Mouse (Mus musculus): ENCODE measurements around the gene Klc4. TPM values are rescaled to one million over a fixed set of nuclear protein-coding genes. Genes with fewer than 3 reads are reported as not detected.
A peak's percentile ranks its signal among the peaks of the same experiment; 100 is the strongest.

Gene Klc4
- 37.8 and 40.0 TPM in 2 replicates for polyA plus RNA-seq (2016; fragmentation: Nextera tagmentation; extraction: Ambion mirVana)

DNA sequence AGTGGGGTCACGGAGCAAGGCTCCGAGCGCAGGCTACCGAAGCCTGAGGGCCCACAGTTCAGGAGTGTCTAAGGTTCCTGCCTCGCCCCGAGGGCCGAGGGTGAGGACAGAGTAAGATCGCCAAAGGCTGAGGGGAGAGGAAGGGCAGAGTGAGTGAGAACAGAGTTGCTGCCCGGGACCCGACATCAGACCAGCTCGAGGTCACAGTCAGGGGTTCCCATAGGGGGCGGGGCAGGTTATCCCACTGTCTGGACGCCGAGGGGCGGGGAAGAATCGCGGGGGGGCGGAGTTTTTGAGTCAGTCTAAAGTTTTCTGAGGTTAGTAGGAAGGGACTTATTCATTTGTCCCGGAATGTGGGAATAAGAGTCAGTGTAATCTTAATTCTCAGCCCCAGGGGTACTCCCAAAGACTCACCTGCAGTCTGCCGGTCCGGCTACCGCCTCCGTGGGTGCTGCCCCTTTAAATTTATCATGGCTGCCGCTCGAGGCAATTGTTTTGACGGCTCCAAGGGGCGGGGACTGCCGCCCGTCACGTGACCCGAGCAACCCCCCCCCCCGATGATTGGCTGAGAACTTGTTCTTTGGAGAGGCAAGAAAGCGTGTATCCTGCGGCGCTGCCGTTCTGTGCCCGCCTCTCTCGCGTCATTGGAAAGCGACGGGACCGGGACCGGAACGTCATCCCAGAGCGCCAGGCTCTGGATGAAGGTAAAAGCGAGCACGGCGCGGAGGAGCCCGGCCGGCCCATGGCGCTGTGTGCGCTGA is at the start of gene Klc4, which contains the start of gene Mrpl2:
Gene Klc4, minus strand, starts transcription at position 462 of the 761 bp plus-strand sequence.
Gene Mrpl2, plus strand, starts transcription at position 669 of the 761 bp plus-strand sequence.
- H3K9me3 ChIP-seq (replicated peaks), result no peaks in the 10 kb centered on the region
- peak; percentile 71 for ATAC-seq (ENCODE audit: low FRiP score)
- H3K27me3 ChIP-seq, result no peaks in the 10 kb centered on the region
- H3K4me3 ChIP-seq, result peak within 1 kb of the TSS; percentile 77
- H3K27ac ChIP-seq, result peak within 1 kb of the TSS; percentile 82
- under 1% methylated on average over 53 of the region's 53 CpGs for WGBS
- peaks cover 28% of the 10 kb centered on the region for H3K4me1 ChIP-seq
- H3K36me3 ChIP-seq, result peaks cover 25% of the 10 kb centered on the region
- peak within 1 kb of the TSS; percentile 93 for H3K4me2 ChIP-seq (replicated peaks)
- peak within 1 kb of the TSS; percentile 83 for H3K9ac ChIP-seq

DNA sequence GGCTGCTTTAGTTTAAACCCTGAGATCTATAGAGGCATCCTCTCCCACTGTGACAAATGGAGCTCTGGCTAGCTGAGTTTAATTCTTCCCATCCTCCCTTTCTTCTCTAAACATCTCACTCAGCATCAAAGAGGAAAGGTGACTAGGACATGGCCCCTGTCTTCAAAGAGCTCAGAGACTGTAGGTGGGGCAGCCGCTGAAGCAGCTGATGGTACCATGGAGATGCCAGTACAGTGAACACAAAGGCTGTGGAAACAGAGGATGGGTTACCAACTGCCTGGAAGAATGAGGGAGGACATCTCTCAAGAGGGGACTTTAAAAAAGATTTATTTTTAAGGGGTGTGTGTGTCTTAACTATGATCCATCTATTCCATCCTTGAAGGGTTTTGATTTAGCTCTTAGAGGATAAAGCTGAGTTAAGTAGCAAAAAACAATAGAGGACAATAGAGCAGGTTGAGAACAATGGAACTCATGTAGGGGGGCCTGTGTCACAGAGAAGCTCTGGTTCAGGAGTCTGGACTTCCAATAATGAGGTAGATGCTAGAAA is 48.8 kb upstream of the Klc4 start:
- no peak overlapping the region for H3K9ac ChIP-seq
- no peak overlapping the region for H3K4me2 ChIP-seq (replicated peaks)
- peaks cover 31% of the 10 kb centered on the region for H3K36me3 ChIP-seq
- H3K9me3 ChIP-seq (replicated peaks), result no peaks in the 10 kb centered on the region
- 90% methylated on average over 1 of the region's 1 CpGs for WGBS
- H3K4me3 ChIP-seq, result no peak overlapping the region
- no peaks in the 10 kb centered on the region for H3K4me1 ChIP-seq
- no peak overlapping the region for H3K27ac ChIP-seq
- ATAC-seq (ENCODE audit: low FRiP score), result no peak
- no peaks in the 10 kb centered on the region for H3K27me3 ChIP-seq

DNA sequence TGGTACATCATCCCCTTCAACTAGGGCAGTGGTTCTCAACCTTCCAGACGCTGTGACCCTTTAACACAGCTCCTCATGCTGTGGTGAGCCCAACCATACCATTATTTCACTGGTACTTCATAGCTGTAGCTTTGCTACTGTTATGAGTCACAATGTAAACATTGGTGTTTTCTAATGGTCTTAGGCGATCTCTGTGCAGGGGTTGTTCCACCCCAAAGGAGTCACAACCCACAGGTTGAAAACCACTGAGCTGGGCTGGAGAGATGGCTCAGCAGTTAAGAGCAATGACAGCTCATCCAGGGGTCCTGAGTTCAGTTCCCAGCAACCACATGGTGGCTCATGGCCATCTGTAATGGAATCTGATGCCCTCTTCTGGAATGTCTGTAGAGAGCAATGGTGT is 45.6 kb upstream of the Klc4 start:
- H3K36me3 ChIP-seq, result peaks cover 27% of the 10 kb centered on the region

DNA sequence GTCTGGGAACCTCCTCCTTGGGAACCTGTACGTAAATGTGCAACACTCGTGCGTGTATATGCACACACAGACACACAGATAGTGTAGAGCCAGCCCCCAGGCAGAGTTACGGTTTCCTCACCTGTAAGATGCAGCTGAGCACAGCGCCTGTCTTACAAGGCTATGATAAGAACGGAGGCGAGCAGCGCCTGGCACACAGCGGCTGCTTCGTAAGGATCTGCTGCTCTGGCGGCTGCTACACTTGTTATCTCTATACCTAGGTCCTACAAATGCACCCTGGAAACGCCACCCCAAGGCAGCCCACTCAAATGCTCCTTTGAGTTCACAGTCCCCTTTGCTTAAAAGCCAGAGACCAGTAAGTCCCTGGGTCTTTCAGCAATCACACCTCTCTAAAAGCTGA is 44.8 kb upstream of the Klc4 start:
- Histone ChIP-seq H3K27me3 (no peaks in the 10 kb centered on the region), H3K9ac (no peak overlapping the region), H3K36me3 (peaks cover 30% of the 10 kb centered on the region), H3K4me2 (replicated peaks) (no peak overlapping the region), H3K27ac (no peak overlapping the region), H3K4me1 (no peaks in the 10 kb centered on the region), H3K9me3 (replicated peaks) (no peaks in the 10 kb centered on the region), H3K4me3 (no peak overlapping the region)
- 94% methylated on average over 12 of the region's 12 CpGs for WGBS
- ATAC-seq (ENCODE audit: low FRiP score), result no peak

More for the DNA sequence above, 45.6 kb upstream of the Klc4 start:
- Histone ChIP-seq H3K27me3 (no peaks in the 10 kb centered on the region), H3K4me3 (no peak overlapping the region), H3K9ac (no peak overlapping the region), H3K4me1 (no peaks in the 10 kb centered on the region), H3K9me3 (replicated peaks) (no peaks in the 10 kb centered on the region), H3K27ac (no peak overlapping the region), H3K4me2 (replicated peaks) (no peak overlapping the region)
- 88% methylated on average over 2 of the region's 2 CpGs for WGBS
- no peak for ATAC-seq (ENCODE audit: low FRiP score)

DNA sequence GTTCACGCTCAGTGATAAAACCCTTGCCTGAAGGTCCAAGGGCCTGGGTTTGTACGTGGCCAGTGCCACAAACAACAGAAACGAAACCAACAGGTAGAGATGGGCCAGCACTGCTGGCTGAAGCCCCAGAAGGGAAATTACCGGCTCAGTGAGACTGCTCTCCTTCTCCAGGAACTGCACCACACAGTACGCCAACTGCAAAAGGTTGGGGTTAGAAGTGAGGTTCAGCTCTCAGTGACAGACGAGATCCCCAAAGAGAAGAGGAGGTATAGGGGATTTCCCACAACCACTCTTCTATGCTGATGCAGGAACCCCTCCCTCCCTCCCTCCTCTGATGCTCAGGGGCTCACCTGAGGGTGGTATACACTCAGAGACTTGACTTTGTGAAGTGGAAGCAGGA is 40.1 kb upstream of the Klc4 start:
- WGBS, result 91% methylated on average over 6 of the region's 6 CpGs
- H3K4me2 ChIP-seq (replicated peaks), result no peak overlapping the region
- no peak overlapping the region for H3K4me3 ChIP-seq
- no peak overlapping the region for H3K27ac ChIP-seq
- no peak overlapping the region for H3K9ac ChIP-seq
- no peak for ATAC-seq (ENCODE audit: low FRiP score)
- H3K9me3 ChIP-seq (replicated peaks), result no peaks in the 10 kb centered on the region
- H3K4me1 ChIP-seq, result peaks cover 9% of the 10 kb centered on the region
- H3K27me3 ChIP-seq, result no peaks in the 10 kb centered on the region
- peaks cover 53% of the 10 kb centered on the region for H3K36me3 ChIP-seq

DNA sequence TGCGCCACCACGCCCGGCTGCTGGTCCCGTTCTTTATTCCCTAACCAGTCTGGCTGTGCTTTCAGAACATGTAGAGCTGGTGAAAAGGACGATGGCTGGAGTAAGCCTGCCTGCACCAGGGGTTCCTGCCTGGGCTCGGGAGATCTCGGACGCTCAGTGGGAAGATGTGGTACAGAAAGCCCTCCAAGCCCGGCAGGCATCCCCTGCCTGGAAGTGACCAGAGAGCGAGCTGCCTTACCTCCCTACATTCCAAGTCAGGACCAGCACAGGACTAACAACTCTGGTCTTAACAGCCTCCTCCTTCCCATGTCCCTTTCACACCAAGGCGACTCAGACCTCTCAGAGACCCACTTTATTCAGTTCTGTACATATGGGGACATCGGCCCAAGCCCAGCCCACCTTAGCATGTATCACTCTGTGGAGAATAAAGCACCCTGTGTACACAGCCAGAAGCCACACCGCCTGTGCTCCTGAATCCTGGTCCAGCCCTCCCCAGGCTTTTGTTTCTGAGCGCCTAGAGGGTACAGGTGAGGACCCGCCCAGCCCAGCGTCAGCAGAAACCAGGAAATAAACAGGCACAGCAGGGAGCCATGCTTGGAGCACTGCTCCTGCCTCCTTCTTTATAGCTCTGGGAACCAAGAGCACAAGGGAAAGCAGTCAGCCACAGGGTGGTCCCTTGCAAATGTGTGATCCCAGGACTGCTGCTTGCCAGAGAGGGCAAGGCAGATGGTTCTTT is 37.0 kb upstream of the Klc4 start:
- Histone ChIP-seq H3K27me3 (no peaks in the 10 kb centered on the region), H3K27ac (no peak overlapping the region), H3K4me3 (no peak overlapping the region), H3K9me3 (replicated peaks) (no peaks in the 10 kb centered on the region), H3K4me2 (replicated peaks) (no peak overlapping the region), H3K36me3 (peaks cover 63% of the 10 kb centered on the region), H3K9ac (no peak overlapping the region), H3K4me1 (peaks cover 24% of the 10 kb centered on the region)
- WGBS, result 86% methylated on average over 16 of the region's 16 CpGs
- no peak for ATAC-seq (ENCODE audit: low FRiP score)

DNA sequence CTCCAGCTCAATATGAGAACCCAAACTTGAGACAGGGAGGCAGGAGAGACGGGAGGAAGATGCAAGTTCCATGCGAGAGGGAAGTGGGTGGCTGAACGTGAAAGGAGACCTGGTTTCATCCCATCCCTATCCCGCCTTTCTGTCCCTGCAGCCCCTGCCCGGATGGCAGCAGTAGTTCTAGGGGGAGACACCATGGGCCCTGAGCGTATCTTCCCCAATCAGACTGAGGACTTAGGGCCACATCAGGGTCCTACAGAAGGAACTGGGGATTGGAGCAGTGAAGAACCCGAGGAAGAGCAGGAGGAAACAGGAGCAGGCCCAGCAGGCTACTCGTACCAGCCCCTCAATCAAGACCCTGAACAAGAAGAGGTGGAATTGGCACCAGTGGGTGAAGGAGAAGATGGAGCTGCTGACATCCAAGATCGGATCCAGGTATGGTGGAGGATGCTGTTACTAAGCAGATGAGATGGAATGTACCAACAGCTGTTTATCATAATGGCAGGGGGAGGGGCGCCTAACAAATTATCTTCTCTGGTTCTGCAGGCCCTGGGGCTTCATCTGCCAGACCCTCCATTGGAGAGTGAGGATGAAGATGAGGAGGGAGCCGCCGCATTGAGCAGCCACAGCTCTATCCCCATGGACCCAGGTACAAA is 35.8 kb upstream of the Klc4 start:
- Histone ChIP-seq H3K4me2 (replicated peaks) (peak overlapping the region; percentile 92), H3K27me3 (no peaks in the 10 kb centered on the region), H3K36me3 (peaks cover 63% of the 10 kb centered on the region), H3K27ac (peak overlapping the region; percentile 80), H3K9ac (peak overlapping the region; percentile 82), H3K4me1 (peaks cover 24% of the 10 kb centered on the region), H3K9me3 (replicated peaks) (no peaks in the 10 kb centered on the region), H3K4me3 (peak overlapping the region; percentile 50)
- 24% methylated on average over 12 of the region's 12 CpGs for WGBS
- peak; percentile 2; the same call in 1 of the 2 replicates for ATAC-seq (ENCODE audit: low FRiP score)

DNA sequence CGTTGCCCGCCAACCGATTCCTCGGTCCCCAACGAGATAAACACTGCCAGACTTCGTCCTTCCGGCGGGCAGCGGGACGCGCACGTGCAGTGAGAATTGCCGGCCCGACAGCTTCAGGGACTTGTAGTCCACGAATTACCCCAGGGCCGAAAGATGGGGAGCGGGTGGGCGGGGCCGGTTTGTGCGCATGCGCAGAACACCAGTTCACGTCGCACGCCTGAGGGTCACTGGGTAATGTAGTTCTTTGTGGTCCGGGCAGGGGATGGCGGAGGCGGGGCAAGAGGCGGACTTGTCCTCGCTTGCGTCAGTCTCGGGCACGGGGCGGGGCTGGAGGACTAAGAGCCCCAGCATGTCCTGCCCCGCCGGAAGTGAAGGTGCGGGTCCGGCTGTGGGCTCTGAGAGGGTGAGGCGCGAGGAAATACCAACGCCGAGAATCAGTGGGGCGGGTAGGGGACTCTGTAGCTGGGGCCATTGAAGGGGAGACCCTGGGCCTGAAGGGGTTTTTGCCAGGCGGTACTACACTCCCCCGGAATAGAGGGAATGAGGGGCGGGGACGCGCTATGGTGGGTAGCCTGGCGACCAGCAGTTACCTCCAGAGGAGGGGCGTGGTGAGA is 35.0 kb upstream of the Klc4 start, which contains the start of gene Klhdc3:
Gene Klhdc3, minus strand, starts transcription at position 155 of the 614 bp plus-strand sequence.
- Histone ChIP-seq H3K4me3 (peak within 1 kb of the TSS; percentile 50), H3K36me3 (peaks cover 63% of the 10 kb centered on the region), H3K27me3 (no peaks in the 10 kb centered on the region), H3K9me3 (replicated peaks) (no peaks in the 10 kb centered on the region), H3K9ac (peak within 1 kb of the TSS; percentile 82), H3K4me1 (peaks cover 24% of the 10 kb centered on the region), H3K4me2 (replicated peaks) (peak within 1 kb of the TSS; percentile 92), H3K27ac (peak within 1 kb of the TSS; percentile 80)
- WGBS, result 0% methylated on average over 49 of the region's 49 CpGs
- peak; percentile 97 for ATAC-seq (ENCODE audit: low FRiP score)

DNA sequence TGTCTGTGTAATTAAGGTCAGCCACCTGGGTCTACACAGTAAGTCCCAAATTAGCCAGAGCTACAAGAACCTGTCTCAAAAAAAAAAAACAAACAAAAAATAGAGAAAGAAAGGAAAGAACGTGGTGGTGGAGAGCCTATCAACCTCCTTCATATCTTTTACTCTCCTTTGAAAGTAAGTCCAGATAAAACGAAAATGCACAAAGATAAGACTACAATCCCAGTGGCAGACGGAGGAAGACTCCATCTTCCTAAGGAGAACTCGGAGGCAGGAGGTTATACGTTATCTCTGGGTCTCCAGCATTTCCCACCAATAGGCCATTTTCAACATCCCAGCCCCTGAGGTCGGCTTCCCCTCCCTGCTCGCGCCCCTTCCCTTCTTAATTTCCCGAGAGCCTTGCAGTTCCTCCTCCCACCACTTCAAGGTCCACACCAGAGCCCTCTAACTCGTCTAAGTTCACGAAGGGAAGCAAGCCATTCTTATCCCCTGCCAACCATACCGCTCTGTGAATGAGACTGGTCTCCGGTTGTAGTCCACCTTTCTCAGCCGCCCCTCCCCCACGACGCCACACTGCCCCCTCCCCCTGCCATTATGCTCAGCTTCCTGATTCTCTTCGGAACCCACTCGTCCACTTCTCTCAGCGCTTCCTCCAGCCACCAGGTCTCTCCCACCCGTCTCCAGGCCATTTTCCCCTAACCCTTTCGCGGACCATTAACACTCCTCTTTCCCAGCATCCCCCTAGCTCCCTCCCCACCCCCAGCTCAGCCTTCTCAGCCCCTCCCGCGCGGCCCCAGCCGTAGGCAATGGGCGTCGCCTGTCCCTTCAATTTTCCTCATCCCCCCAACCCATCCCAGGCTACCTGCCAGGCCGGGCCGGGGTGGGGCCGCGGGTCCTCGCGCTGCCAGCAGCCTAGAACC is 34.3 kb upstream of the Klc4 start:
- Histone ChIP-seq H3K9ac (peak overlapping the region; percentile 82), H3K4me1 (peaks cover 25% of the 10 kb centered on the region), H3K27me3 (no peaks in the 10 kb centered on the region), H3K27ac (peak overlapping the region; percentile 78), H3K36me3 (peaks cover 62% of the 10 kb centered on the region), H3K4me3 (peak overlapping the region; percentile 50), H3K4me2 (replicated peaks) (peak overlapping the region; percentile 92), H3K9me3 (replicated peaks) (no peaks in the 10 kb centered on the region)
- 1% methylated on average over 34 of the region's 34 CpGs for WGBS
- no peak; the same call in 1 of the 2 replicates for ATAC-seq (ENCODE audit: low FRiP score)

DNA sequence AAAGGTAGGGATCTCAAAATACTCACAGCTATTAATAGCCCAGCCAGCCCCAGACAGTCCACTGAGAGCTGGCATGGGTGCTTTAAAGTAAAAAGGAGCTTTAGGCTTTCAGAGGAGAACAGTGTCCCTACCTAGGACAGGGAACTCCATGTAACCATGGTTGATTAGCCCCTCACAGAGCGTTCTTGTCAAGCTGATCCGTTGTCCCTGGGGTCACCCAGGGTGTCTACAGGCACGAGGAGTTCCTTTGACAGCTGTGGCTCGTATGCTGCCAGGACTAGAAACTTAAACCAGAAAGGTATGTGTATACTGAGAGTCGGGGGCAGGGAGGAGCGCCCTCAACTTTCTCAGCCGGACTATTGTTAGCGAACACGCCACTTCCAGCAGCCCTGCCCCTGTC is 33.1 kb upstream of the Klc4 start:
- Histone ChIP-seq H3K9ac (peak overlapping the region; percentile 82), H3K27me3 (no peaks in the 10 kb centered on the region), H3K36me3 (peaks cover 57% of the 10 kb centered on the region), H3K4me2 (replicated peaks) (peak overlapping the region; percentile 92), H3K4me3 (peak overlapping the region; percentile 50), H3K9me3 (replicated peaks) (no peaks in the 10 kb centered on the region), H3K4me1 (peaks cover 33% of the 10 kb centered on the region), H3K27ac (no peak overlapping the region)
- 67% methylated on average over 9 of the region's 9 CpGs for WGBS
- no peak for ATAC-seq (ENCODE audit: low FRiP score)

DNA sequence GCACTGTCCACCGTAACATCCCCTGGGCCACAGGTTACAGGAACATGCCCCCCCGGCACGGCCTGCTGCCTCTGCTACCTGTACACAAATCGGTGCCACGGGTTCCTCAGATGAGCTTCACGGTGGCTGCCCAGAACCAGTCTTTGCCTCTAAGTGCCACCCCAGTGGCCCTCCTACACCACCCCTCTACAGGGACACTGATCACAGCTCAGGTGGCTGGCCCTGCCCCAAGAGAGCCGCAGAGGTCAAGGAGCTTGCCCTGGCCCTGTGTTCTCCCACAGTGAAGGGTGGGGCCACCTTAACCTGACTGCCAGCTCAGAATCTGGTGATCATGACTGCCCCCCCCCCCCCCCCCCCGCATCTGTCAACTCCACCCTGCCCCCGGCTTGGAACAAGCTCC is 32.6 kb upstream of the Klc4 start, which contains the start of gene Mea1:
Gene Mea1, plus strand, starts transcription at position 378 of the 400 bp plus-strand sequence.
- Histone ChIP-seq H3K4me1 (peaks cover 37% of the 10 kb centered on the region), H3K9me3 (replicated peaks) (no peaks in the 10 kb centered on the region), H3K4me3 (peak within 1 kb of the TSS; percentile 50), H3K9ac (peak within 1 kb of the TSS; percentile 82), H3K27me3 (no peaks in the 10 kb centered on the region), H3K4me2 (replicated peaks) (peak within 1 kb of the TSS; percentile 92), H3K27ac (peak within 1 kb of the TSS; percentile 30; the same call in 1 of the 2 replicates), H3K36me3 (peaks cover 52% of the 10 kb centered on the region)
- WGBS, result 96% methylated on average over 8 of the region's 9 CpGs
- ATAC-seq (ENCODE audit: low FRiP score), result no peak

Data from hindbrain, embryonic 12.5 days (tissue).